Mouse (Mus musculus) CH12.LX (cell line): ENCODE results near the gene Fam89a. TPM values are rescaled to one million over a fixed set of nuclear protein-coding genes. Genes with fewer than 3 reads are reported as not detected.

Source experiments
- DNase-seq: peaks from one replicate; pipeline ENCODE4 v3.0.0-alpha.2; 2013; ENCODE audit errors: extremely low read depth
- H3K27ac ChIP-seq: 2 replicates; pipeline ENCODE4 v1.5.1; 2012; ENCODE audit warnings: low read depth, mild to moderate bottlenecking, control low read depth, moderate library complexity; ENCODE audit not compliant: insufficient read depth
- H3K27me3 ChIP-seq: replicated peaks from 2 replicates; pipeline ENCODE3; 2012; ENCODE audit warnings: inconsistent platforms
- H3K36me3 ChIP-seq, 2 experiments: replicated peaks in 1 of 2; 2 replicates each; pipeline versions ENCODE3 to v1.6.1; 2012; ENCODE audit warnings: inconsistent platforms in 1 of 2, low read length in 1 of 2, mild to moderate bottlenecking in 1 of 2, mixed read lengths in 1 of 2, moderate library complexity in 1 of 2; ENCODE audit not compliant: control insufficient read depth in 1 of 2, insufficient read depth in 1 of 2
- H3K4me1 ChIP-seq, 2 experiments: 2 replicates each; pipeline ENCODE4 v1.6.1; 2012; ENCODE audit warnings: inconsistent platforms in 1 of 2, moderate library complexity in 1 of 2; ENCODE audit not compliant: insufficient read depth in 2 of 2, control insufficient read depth in 1 of 2
- H3K4me2 ChIP-seq: 2 replicates; pipeline ENCODE4 v1.6.1; 2012; ENCODE audit warnings: low read depth, mild to moderate bottlenecking, control low read depth; ENCODE audit not compliant: poor library complexity, insufficient read depth, severe bottlenecking
- H3K4me3 ChIP-seq, 3 experiments: fragments of 150-350 bp in 1 of 3; sonication (generic) in 1 of 3; replicated peaks in 1 of 3; 2 replicates each; pipeline versions ENCODE3 to v1.5.1; 2011 to 2012; ENCODE audit warnings: low read depth in 2 of 3, low read length in 2 of 3, mild to moderate bottlenecking in 2 of 3, moderate library complexity in 2 of 3, control low read depth in 1 of 3, improper control_type of control experiment in 1 of 3, inconsistent platforms in 1 of 3, mixed read lengths in 1 of 3; ENCODE audit not compliant: poor library complexity in 1 of 3
- H3K79me2 ChIP-seq: replicated peaks from 2 replicates; pipeline ENCODE4 v1.6.1; 2012; ENCODE audit warnings: mild to moderate bottlenecking, moderate library complexity; ENCODE audit not compliant: control insufficient read depth, poor library complexity, insufficient read depth, severe bottlenecking; ENCODE audit errors: extremely low read depth
- H3K9ac ChIP-seq: 2 replicates; pipeline ENCODE4 v1.6.1; 2012; ENCODE audit warnings: low read depth, mild to moderate bottlenecking, control low read depth, moderate library complexity; ENCODE audit not compliant: insufficient read depth
- H3K9me3 ChIP-seq: replicated peaks from 2 replicates; pipeline ENCODE3; 2012; ENCODE audit warnings: low read length, inconsistent platforms, mixed read lengths
- BHLHE40 ChIP-seq: IDR thresholded peaks from 2 replicates; pipeline ENCODE4 v1.6.1; 2011; ENCODE audit warnings: mild to moderate bottlenecking, low read depth, low read length, improper control_type of control experiment
- CHD2 ChIP-seq: IDR thresholded peaks from 2 replicates; pipeline ENCODE4 v1.6.1; 2011; ENCODE audit warnings: low read length, improper control_type of control experiment
- CTCF ChIP-seq, 2 experiments: IDR thresholded peaks in 1 of 2; conservative IDR thresholded peaks in 1 of 2; 2 replicates each; pipeline ENCODE4 v1.5.1; 2011 to 2012; ENCODE audit warnings: low read depth in 2 of 2, low read length in 2 of 2, improper control_type of control experiment in 1 of 2, inconsistent platforms in 1 of 2, mild to moderate bottlenecking in 1 of 2, moderate library complexity in 1 of 2
- ELF1 ChIP-seq: IDR thresholded peaks from 2 replicates; pipeline ENCODE4 v1.6.1; 2014; ENCODE audit warnings: low read depth, mild to moderate bottlenecking, inconsistent platforms, low read length, improper control_type of control experiment
- EP300 ChIP-seq: IDR thresholded peaks from 2 replicates; pipeline ENCODE4 v1.6.1; 2011; ENCODE audit warnings: low read length, improper control_type of control experiment
- ETS1 ChIP-seq: conservative IDR thresholded peaks from 2 replicates; pipeline ENCODE4 v1.6.1; 2012; ENCODE audit warnings: low read depth, mild to moderate bottlenecking, inconsistent platforms, low read length, improper control_type of control experiment, moderate library complexity
- GABPA ChIP-seq: IDR thresholded peaks from 2 replicates; pipeline ENCODE4 v1.6.1; 2012; ENCODE audit warnings: low read depth, low read length, improper control_type of control experiment, inconsistent platforms; ENCODE audit not compliant: insufficient replicate concordance
- HCFC1 ChIP-seq: IDR thresholded peaks from 2 replicates; pipeline ENCODE4 v1.6.1; 2012; ENCODE audit warnings: low read depth, mild to moderate bottlenecking, inconsistent platforms, low read length, improper control_type of control experiment
- IRF4 ChIP-seq: IDR thresholded peaks from 2 replicates; pipeline ENCODE4 v1.6.1; 2014; ENCODE audit warnings: low read depth, mild to moderate bottlenecking, inconsistent platforms, low read length, improper control_type of control experiment
- JUND ChIP-seq: conservative IDR thresholded peaks from 2 replicates; pipeline ENCODE4 v1.6.1; 2011; ENCODE audit warnings: low read depth, low read length, improper control_type of control experiment
- MAX ChIP-seq: IDR thresholded peaks from 2 replicates; pipeline ENCODE4 v1.6.1; 2011; ENCODE audit warnings: low read length, improper control_type of control experiment
- MAZ ChIP-seq: IDR thresholded peaks from 2 replicates; pipeline ENCODE4 v1.6.1; 2012; ENCODE audit warnings: low read depth, mild to moderate bottlenecking, inconsistent platforms, low read length, improper control_type of control experiment, moderate library complexity
- MEF2A ChIP-seq: IDR thresholded peaks from 2 replicates; pipeline ENCODE4 v1.6.1; 2014; ENCODE audit warnings: low read depth, mild to moderate bottlenecking, inconsistent platforms, low read length, improper control_type of control experiment, borderline replicate concordance
- MYC ChIP-seq: IDR thresholded peaks from 2 replicates; pipeline ENCODE4 v1.6.1; 2011; ENCODE audit warnings: low read depth, mild to moderate bottlenecking, improper control_type of control experiment, low read length
- NRF1 ChIP-seq: IDR thresholded peaks from 2 replicates; pipeline ENCODE4 v1.6.1; 2014; ENCODE audit warnings: low read depth, mild to moderate bottlenecking, inconsistent platforms, low read length, improper control_type of control experiment, moderate library complexity
- POLR2AphosphoS2 ChIP-seq: IDR thresholded peaks from 2 replicates; pipeline ENCODE4 v1.6.1; 2011; ENCODE audit warnings: low read depth, low read length, improper control_type of control experiment
- RAD21 ChIP-seq: IDR thresholded peaks from 2 replicates; pipeline ENCODE4 v1.6.1; 2011; ENCODE audit warnings: low read depth, mild to moderate bottlenecking, low read length, improper control_type of control experiment, moderate library complexity
- RCOR1 ChIP-seq: conservative IDR thresholded peaks from 2 replicates; pipeline ENCODE4 v1.6.1; 2012; ENCODE audit warnings: low read depth, mild to moderate bottlenecking, inconsistent platforms, low read length, improper control_type of control experiment
- SIN3A ChIP-seq: IDR thresholded peaks from 2 replicates; pipeline ENCODE4 v1.6.1; 2012; ENCODE audit warnings: low read length, improper control_type of control experiment, inconsistent platforms
- SMC3 ChIP-seq: IDR thresholded peaks from 2 replicates; pipeline ENCODE4 v1.6.1; 2011; ENCODE audit warnings: low read depth, low read length, improper control_type of control experiment
- TBP ChIP-seq: conservative IDR thresholded peaks from 2 replicates; pipeline ENCODE4 v1.6.1; 2011; ENCODE audit warnings: low read depth, low read length, improper control_type of control experiment
- TCF12 ChIP-seq: IDR thresholded peaks from 2 replicates; pipeline ENCODE4 v1.6.1; 2014; ENCODE audit warnings: low read depth, mild to moderate bottlenecking, inconsistent platforms, low read length, improper control_type of control experiment
- ZC3H11A ChIP-seq: IDR thresholded peaks from 2 replicates; pipeline ENCODE4 v1.6.1; 2012; ENCODE audit warnings: low read depth, mild to moderate bottlenecking, inconsistent platforms, low read length, improper control_type of control experiment
- ZKSCAN1 ChIP-seq: IDR thresholded peaks from 2 replicates; pipeline ENCODE4 v1.6.1; 2012; ENCODE audit warnings: low read depth, inconsistent platforms, low read length, improper control_type of control experiment, borderline replicate concordance
- ZNF384 ChIP-seq: IDR thresholded peaks from 2 replicates; pipeline ENCODE4 v1.6.1; 2012; ENCODE audit warnings: low read depth, low read length, improper control_type of control experiment, inconsistent platforms
- dilution Hi-C: fragments of 300-500 bp; cut with MboI; formaldehyde crosslinking; loops from 2 replicates; pipeline ENCODE4 v1.14.3; 2020; ENCODE audit warnings: low sequenced_read_pairs; ENCODE audit not compliant: extremely low pct_unique_long_range_greater_than_20kb, extremely low pct_ligation_motif_present
- in situ Hi-C: fragments of 300-500 bp; cut with MboI; formaldehyde crosslinking; loops from 3 replicates; pipeline ENCODE4 v1.14.3; 2019; ENCODE audit warnings: low sequenced_read_pairs, low pct_ligation_motif_present, low pct_unique_long_range_greater_than_20kb, mixed read lengths
- polyA plus RNA-seq: library from polyadenylated mRNA; unstranded; fragments of >175 nt; gene quantifications from 2 replicates; pipeline ENCODE4 v1.2.1, GENCODE M21; 2012; ENCODE audit warnings: low read depth; ENCODE audit not compliant: insufficient read length
- total RNA-seq, 2 experiments: library from RNA; depleted of rRNA; stranded (reverse); fragments of 300-350 nt in 1 of 2; fragments of >200 nt in 1 of 2; gene quantifications; 2 replicates each; pipeline ENCODE4 v1.2.3; 2012 to 2014

Gene Fam89a
- total and polyA plus RNA-seq, 3 experiments = 2.5 to 4.8 (median 3.7) TPM

DNA sequence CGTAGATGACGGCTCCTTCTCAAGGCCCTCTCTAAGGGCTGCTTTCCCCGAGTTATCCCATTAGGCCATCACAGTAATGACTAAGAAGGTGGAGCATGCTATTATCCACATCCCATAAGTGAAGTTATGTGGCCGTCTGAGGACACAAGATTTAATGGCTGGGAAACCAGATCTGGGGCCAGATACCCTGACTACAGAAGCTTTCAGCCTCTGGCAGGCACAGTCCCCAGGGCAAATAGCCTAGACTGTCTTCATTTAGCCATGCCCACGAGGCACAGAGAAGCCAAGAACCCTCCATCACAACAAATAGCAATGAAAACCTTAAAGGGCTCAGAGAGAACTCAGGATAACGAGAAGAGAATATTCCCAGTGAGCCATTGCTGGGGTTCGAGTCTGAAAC lies 11.4 kb upstream of the Fam89a start:
- no peak for TF ChIP-seq HCFC1
- no peak overlapping the region for H3K9ac ChIP-seq
- peaks cover 3 to 4% of the 10 kb centered on the region in 2 experiments; a peak in 3 of 4 replicates for H3K4me1 ChIP-seq
- H3K4me2 ChIP-seq = no peak overlapping the region
- dilution Hi-C loops (no loop called here), in situ Hi-C loops (loop anchor here (10.0 kb wide), 1 partner anchor 52 kb away; no protein-coding TSS in a partner anchor)
- peaks cover 9% of the 10 kb centered on the region for H3K9me3 ChIP-seq
- peaks cover 6% of the 10 kb centered on the region for H3K27me3 ChIP-seq
- no peak for DNase-seq
- no peak overlapping the region for H3K4me3 ChIP-seq
- H3K27ac ChIP-seq = no peak overlapping the region
- no peaks in the 10 kb centered on the region for H3K36me3 ChIP-seq
- no peaks in the 10 kb centered on the region for H3K79me2 ChIP-seq

DNA sequence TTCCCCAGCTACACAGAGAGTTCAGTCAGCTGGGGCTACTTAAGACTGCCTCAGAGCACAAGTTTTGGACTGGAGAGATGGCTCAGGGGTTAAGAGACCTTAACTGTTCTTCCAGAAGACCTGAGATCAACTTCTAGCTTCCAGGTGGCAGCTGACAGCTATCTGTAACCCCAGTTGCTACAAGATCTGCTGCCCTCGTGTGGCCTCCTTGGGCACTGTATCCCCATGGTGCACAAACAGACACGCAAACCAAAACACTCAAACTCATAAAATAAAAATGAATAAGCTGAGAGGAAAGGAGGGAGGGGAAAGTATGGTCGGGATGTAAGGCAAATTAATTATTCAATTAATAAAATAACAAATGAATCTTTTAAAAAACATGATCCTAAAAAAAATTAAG lies 6.9 kb upstream of the Fam89a start:
- Histone ChIP-seq H3K27ac (no peak overlapping the region), H3K4me3 (no peak overlapping the region), H3K4me1 (peaks cover 10 to 46% of the 10 kb centered on the region in 2 experiments), H3K27me3 (peaks cover 2% of the 10 kb centered on the region), H3K79me2 (no peaks in the 10 kb centered on the region), H3K4me2 (no peak overlapping the region), H3K36me3 (no peaks in the 10 kb centered on the region), H3K9me3 (peaks cover 9% of the 10 kb centered on the region), H3K9ac (no peak overlapping the region)
- in situ Hi-C loops = no loop called here
- TF ChIP-seq CTCF (conservative IDR thresholded peaks at IDR 0.05 in 1 of 2, IDR thresholded peaks at IDR 0.05 in 1 of 2; ENCODE audit: low read depth in 2 of 2, low read length in 2 of 2) (peak; percentile 39 to 91; a peak in 3 of 4 replicates), RAD21 (peak; percentile 75), ZNF384 (no peak), ETS1 (no peak), ZC3H11A (peak; percentile 19; the same call in 1 of the 2 replicates), MAZ (0 out of 2 replicates have a peak, but pooled peaks have one; percentile 42), SMC3 (peak; percentile 87), IRF4 (peak; percentile 25; the same call in 1 of the 2 replicates), ZKSCAN1 (no peak), GABPA (no peak)
- peak; percentile 64 for DNase-seq
- dilution Hi-C loops = no loop called here

DNA sequence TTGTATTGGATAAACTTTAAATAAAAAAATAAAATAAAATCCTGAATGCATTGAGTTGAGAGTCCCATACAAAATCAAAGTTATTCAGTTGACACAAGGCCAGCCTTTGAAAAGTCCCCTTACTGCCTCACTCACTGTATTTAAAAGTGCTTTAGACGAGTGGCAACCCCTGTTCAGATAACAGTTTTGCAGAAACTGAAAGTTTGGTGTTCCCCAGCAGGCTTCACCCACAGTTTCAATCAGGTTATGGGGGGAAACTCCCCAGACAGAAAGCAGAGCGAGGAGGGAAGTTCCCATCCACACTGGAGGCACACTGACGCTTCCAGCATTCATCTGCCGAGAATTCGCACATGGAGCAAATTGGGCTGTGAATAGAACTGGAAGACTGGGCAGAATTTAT lies 5.0 kb upstream of the Fam89a start:
- DNase-seq = peak; percentile 68
- Histone ChIP-seq H3K4me3 (peak overlapping the region in 1 of 3 experiments; percentile 7), H3K27ac (peak overlapping the region; percentile 15; the same call in 1 of the 2 replicates), H3K27me3 (peaks cover 4% of the 10 kb centered on the region), H3K9ac (peak overlapping the region; percentile 4; the same call in 1 of the 2 replicates), H3K4me2 (peak overlapping the region; percentile 93), H3K9me3 (peaks cover 9% of the 10 kb centered on the region), H3K4me1 (peaks cover 16 to 63% of the 10 kb centered on the region in 2 experiments), H3K36me3 (no peaks in the 10 kb centered on the region), H3K79me2 (no peaks in the 10 kb centered on the region)
- dilution Hi-C loops (no loop called here), in situ Hi-C loops (no loop called here)
- TF ChIP-seq RCOR1 = peak; percentile 77
- peak; percentile 44; the same call in 1 of the 2 replicates for TF ChIP-seq MAX
- TF ChIP-seq ELF1 = no peak; the same call in 1 of the 2 replicates
- peak; percentile 80; the same call in 1 of the 2 replicates for TF ChIP-seq SIN3A
- 0 out of 2 replicates have a peak, but pooled peaks have one; percentile 49 for TF ChIP-seq TBP
- TF ChIP-seq JUND = no peak
- TF ChIP-seq NRF1 = 0 out of 2 replicates have a peak, but pooled peaks have one; percentile 8
- peak; percentile 74 for TF ChIP-seq MAZ
- TF ChIP-seq POLR2AphosphoS2 = no peak
- peak; percentile 68 for TF ChIP-seq TCF12
- peak; percentile 62; the same call in 1 of the 2 replicates for TF ChIP-seq BHLHE40
- TF ChIP-seq MEF2A = peak; percentile 70; the same call in 1 of the 2 replicates
- TF ChIP-seq GABPA = no peak
- no peak for TF ChIP-seq RAD21
- peak; percentile 70 for TF ChIP-seq CHD2
- no peak for TF ChIP-seq MYC
- TF ChIP-seq EP300 = peak; percentile 54; the same call in 1 of the 2 replicates
